Mouse (Mus musculus) testis, adult 2 months (tissue): ENCODE results near the gene Plekhg1.

Experiments
- CTCF ChIP-seq: fragments of 200-500 bp; IDR thresholded peaks from 2 replicates; pipeline ENCODE4 v1.5.1; 2012; ENCODE audit warnings: low read depth, mild to moderate bottlenecking, inconsistent platforms, low read length, moderate library complexity; ENCODE audit not compliant: control insufficient read depth, insufficient read depth, insufficient replicate concordance
- POLR2A ChIP-seq: fragments of 200-500 bp; IDR thresholded peaks from 2 replicates; pipeline ENCODE4 v1.6.1; 2012; ENCODE audit warnings: low read depth, mild to moderate bottlenecking, inconsistent platforms, low read length, moderate library complexity; ENCODE audit not compliant: control insufficient read depth

DNA sequence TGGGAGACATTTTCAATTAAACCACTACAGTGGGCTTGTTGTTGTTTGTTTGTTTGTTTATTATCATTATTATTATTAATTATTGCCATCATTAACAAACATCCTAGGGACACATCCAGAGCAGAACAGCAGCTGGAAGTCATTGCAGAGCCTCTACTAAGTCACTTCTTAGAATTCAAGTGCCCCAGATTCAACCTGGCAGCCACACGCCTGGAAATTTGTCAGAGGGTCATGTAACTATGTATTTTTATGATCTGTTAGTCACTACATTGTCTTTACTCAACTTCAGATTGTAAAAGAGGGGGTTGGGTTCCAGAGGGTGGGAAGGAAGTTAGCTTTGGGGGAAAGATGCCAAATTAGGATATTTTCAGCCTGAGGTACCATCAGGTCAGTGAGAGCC lies 47.4 kb upstream of the Plekhg1 start:
- no peak for TF ChIP-seq CTCF
- TF ChIP-seq POLR2A, result no peak
